Mouse (Mus musculus) CD4-positive helper T cell, adult 2 months (primary cell): ENCODE data around the gene Prkci.

Experiments used
- DNase-seq: peaks from one replicate; pipeline ENCODE4 v3.0.0-alpha.2; 2012; ENCODE audit warnings: low read depth, missing footprints, low spot score

Gene Prkci

GRCm38 (mm10) chr3:30994859-30995258, 688 bp upstream of the Prkci start:
- no peak for DNase-seq

- no peak for DNase-seq
Observed at GRCm38 (mm10) chr3:30995899-30996687, 546 bp downstream of the Prkci start.

GRCm38 (mm10) chr3:30996688-30997014, 1.1 kb downstream of the Prkci start:
- no peak for DNase-seq

GRCm38 (mm10) chr3:30999401-31000017, 4.0 kb downstream of the Prkci start:
- no peak for DNase-seq

GRCm38 (mm10) chr3:31000018-31000407, 4.5 kb downstream of the Prkci start:
- no peak for DNase-seq

- DNase-seq = no peak
Observed at GRCm38 (mm10) chr3:31001048-31001676, 5.6 kb downstream of the Prkci start.

- no peak for DNase-seq
Observed at GRCm38 (mm10) chr3:31004320-31005209, 9.0 kb downstream of the Prkci start.

- DNase-seq = no peak
Observed at GRCm38 (mm10) chr3:31014374-31014773, 18.8 kb downstream of the Prkci start.

- no peak for DNase-seq
Observed at GRCm38 (mm10) chr3:31015682-31016443, 20.3 kb downstream of the Prkci start.

- DNase-seq = no peak
Observed at GRCm38 (mm10) chr3:31016594-31017196, 21.1 kb downstream of the Prkci start.

GRCm38 (mm10) chr3:31017652-31018051, 22.1 kb downstream of the Prkci start:
- no peak for DNase-seq

GRCm38 (mm10) chr3:31019287-31019686, 23.7 kb downstream of the Prkci start:
- DNase-seq = no peak

- DNase-seq = no peak
Observed at GRCm38 (mm10) chr3:31019793-31020447, 24.4 kb downstream of the Prkci start.

GRCm38 (mm10) chr3:31020656-31021055, 25.1 kb downstream of the Prkci start:
- DNase-seq = no peak

- no peak for DNase-seq
Observed at GRCm38 (mm10) chr3:31022895-31023436, 27.4 kb downstream of the Prkci start.

GRCm38 (mm10) chr3:31027718-31028117, 32.2 kb downstream of the Prkci start:
- no peak for DNase-seq

- DNase-seq = no peak
Observed at GRCm38 (mm10) chr3:31031621-31032020, 36.1 kb downstream of the Prkci start.

GRCm38 (mm10) chr3:31033644-31034043, 38.1 kb downstream of the Prkci start:
- DNase-seq = no peak

- DNase-seq = no peak
Observed at GRCm38 (mm10) chr3:31037851-31038250, 42.3 kb downstream of the Prkci start.

- DNase-seq = no peak
Observed at GRCm38 (mm10) chr3:31038689-31039088, 43.1 kb downstream of the Prkci start.
